Mouse (Mus musculus): ENCODE results near the gene Col6a1.

Gene Col6a1

GRCm38 (mm10) chr10:76707001-76707400 is 19.0 kb downstream of the Col6a1 start:
- no peak for TF ChIP-seq GATA4 (IDR thresholded peaks at IDR 0.05; ENCODE audit: insufficient replicate concordance, low read length)

- TF ChIP-seq GATA4 (IDR thresholded peaks at IDR 0.05; ENCODE audit: insufficient replicate concordance, low read length), result no peak
These were observed 21.6 kb downstream of the Col6a1 start for GRCm38 (mm10) chr10:76704358-76704757.

GRCm38 (mm10) chr10:76701446-76701845 is 24.5 kb downstream of the Col6a1 start:
- no peak for TF ChIP-seq GATA4 (IDR thresholded peaks at IDR 0.05; ENCODE audit: insufficient replicate concordance, low read length)

- TF ChIP-seq GATA4 (IDR thresholded peaks at IDR 0.05; ENCODE audit: insufficient replicate concordance, low read length), result no peak
These were observed 26.2 kb downstream of the Col6a1 start for GRCm38 (mm10) chr10:76699816-76700215.

- no peak for TF ChIP-seq GATA4 (IDR thresholded peaks at IDR 0.05; ENCODE audit: insufficient replicate concordance, low read length)
These were observed 30.6 kb downstream of the Col6a1 start for GRCm38 (mm10) chr10:76695283-76695885.

- TF ChIP-seq GATA4 (IDR thresholded peaks at IDR 0.05; ENCODE audit: insufficient replicate concordance, low read length), result no peak
These were observed 31.2 kb downstream of the Col6a1 start for GRCm38 (mm10) chr10:76694765-76695164.

- no peak for TF ChIP-seq GATA4 (IDR thresholded peaks at IDR 0.05; ENCODE audit: insufficient replicate concordance, low read length)
These were observed 32.5 kb downstream of the Col6a1 start for GRCm38 (mm10) chr10:76693446-76693845.

GRCm38 (mm10) chr10:76685451-76686017 is 40.4 kb downstream of the Col6a1 start:
- TF ChIP-seq GATA4 (IDR thresholded peaks at IDR 0.05; ENCODE audit: insufficient replicate concordance, low read length), result no peak

- no peak for TF ChIP-seq GATA4 (IDR thresholded peaks at IDR 0.05; ENCODE audit: insufficient replicate concordance, low read length)
These were observed 42.0 kb downstream of the Col6a1 start for GRCm38 (mm10) chr10:76683977-76684376.

- TF ChIP-seq GATA4 (IDR thresholded peaks at IDR 0.05; ENCODE audit: insufficient replicate concordance, low read length), result no peak
These were observed 42.5 kb downstream of the Col6a1 start for GRCm38 (mm10) chr10:76683461-76683860.

GRCm38 (mm10) chr10:76681882-76682281 is 44.1 kb downstream of the Col6a1 start:
- no peak for TF ChIP-seq GATA4 (IDR thresholded peaks at IDR 0.05; ENCODE audit: insufficient replicate concordance, low read length)

- TF ChIP-seq GATA4 (IDR thresholded peaks at IDR 0.05; ENCODE audit: insufficient replicate concordance, low read length), result no peak
These were observed 45.0 kb downstream of the Col6a1 start for GRCm38 (mm10) chr10:76680758-76681650.

GRCm38 (mm10) chr10:76678122-76678521 is 47.8 kb downstream of the Col6a1 start:
- TF ChIP-seq GATA4 (IDR thresholded peaks at IDR 0.05; ENCODE audit: insufficient replicate concordance, low read length), result no peak

GRCm38 (mm10) chr10:76675268-76675667 is 50.7 kb downstream of the Col6a1 start:
- TF ChIP-seq GATA4 (IDR thresholded peaks at IDR 0.05; ENCODE audit: insufficient replicate concordance, low read length), result no peak

GRCm38 (mm10) chr10:76674581-76674980 is 51.4 kb downstream of the Col6a1 start:
- no peak for TF ChIP-seq GATA4 (IDR thresholded peaks at IDR 0.05; ENCODE audit: insufficient replicate concordance, low read length)

- no peak for TF ChIP-seq GATA4 (IDR thresholded peaks at IDR 0.05; ENCODE audit: insufficient replicate concordance, low read length)
These were observed 54.0 kb downstream of the Col6a1 start for GRCm38 (mm10) chr10:76671939-76672338.

All from liver, adult (tissue).